Mouse (Mus musculus) Patski (cell line): ENCODE data around the gene Ccdc62. TPM values are rescaled to one million over a fixed set of nuclear protein-coding genes. Genes with fewer than 3 reads are reported as not detected.

Source experiments
- ATAC-seq: fragments of 100-300 bp; one replicate; pipeline ENCODE4 v1.8.0; 2021
- CTCF ChIA-PET: fragments of 350-600 bp; sonication (Branson Sonifier 250); formaldehyde crosslinking; loops from one replicate; lab custom pipeline; 2022; ENCODE audit warnings: inconsistent platforms; lab: Charles Lee
- POLR2A ChIA-PET: fragments of 350-600 bp; sonication (Branson Sonifier 250); formaldehyde crosslinking; loops from one replicate; lab custom pipeline; 2022; ENCODE audit warnings: antibody characterized with exemption, inconsistent platforms; lab: Charles Lee
- DNase-seq: peaks from one replicate; pipeline ENCODE4 v3.0.0-alpha.2; 2011; ENCODE audit warnings: low read depth, low spot score
- H3K27me3 ChIP-seq: fragments of 371-371 bp; one replicate; pipeline ENCODE4 v1.5.1; 2021
- CTCF ChIP-seq: fragments of 100-300 bp; IDR thresholded peaks from one replicate; pipeline ENCODE4 v1.5.1; 2021
- in situ Hi-C: fragments of 300-500 bp; cut with MboI; formaldehyde crosslinking; loops from 3 replicates; pipeline ENCODE4 v1.11.1; 2018; ENCODE audit warnings: low pct_unique_long_range_greater_than_20kb, mixed read lengths
- polyA plus RNA-seq: library from polyadenylated mRNA; unstranded; gene quantifications from one replicate; pipeline ENCODE4 v1.2.3, GENCODE M21; 2021

Ccdc62 gene
- polyA plus RNA-seq, 1 experiment from 2014 or later: 6.7 TPM

GRCm38 (mm10) chr5:123933556-123933955 lies 3.1 kb downstream of the Ccdc62 start:
- ChIA-PET CTCF (interaction anchor here (0.9 to 1.0 kb wide), 2 partner anchors 23 to 151 kb away, joined by 3 read pairs; no protein-coding TSS in a partner anchor), POLR2A (no interaction called here)
- no peaks in the 10 kb centered on the region for H3K27me3 ChIP-seq
- in situ Hi-C loops: no loop called here
- no peak for ATAC-seq
- no peak for TF ChIP-seq CTCF
- DNase-seq: no peak

GRCm38 (mm10) chr5:123933957-123934591 lies 3.6 kb downstream of the Ccdc62 start:
- POLR2A ChIA-PET: no interaction called here
- ATAC-seq (no peak), DNase-seq (no peak)
- in situ Hi-C loops: no loop called here
- CTCF ChIA-PET: interaction anchor here (1.0 kb wide), 1 partner anchor 151 kb away, joined by 3 read pairs; no protein-coding TSS in a partner anchor
- no peaks in the 10 kb centered on the region for H3K27me3 ChIP-seq
- TF ChIP-seq CTCF: peak; percentile 47

- ATAC-seq (no peak), DNase-seq (no peak)
- POLR2A ChIA-PET: no interaction called here
- CTCF ChIA-PET: interaction anchor here (1.0 to 2.3 kb wide), 2 partner anchors 8 to 20 kb away, joined by 3 to 5 read pairs; partner anchors contain the start of gene Gm43518
- TF ChIP-seq CTCF: no peak
- no peaks in the 10 kb centered on the region for H3K27me3 ChIP-seq
- in situ Hi-C loops: no loop called here
Observed at GRCm38 (mm10) chr5:123935931-123936330, 5.5 kb downstream of the Ccdc62 start.

- DNase-seq (no peak), ATAC-seq (no peak)
- ChIA-PET POLR2A (no interaction called here), CTCF (interaction anchor here (1.0 to 2.7 kb wide), 2 partner anchors 10 to 54 kb away, joined by 3 to 14 read pairs; no protein-coding TSS in a partner anchor)
- no peak for TF ChIP-seq CTCF
- in situ Hi-C loops: no loop called here
- H3K27me3 ChIP-seq: no peaks in the 10 kb centered on the region
Observed at GRCm38 (mm10) chr5:123938479-123938878, 8.0 kb downstream of the Ccdc62 start.

- POLR2A ChIA-PET: no interaction called here
- ATAC-seq (no peak), DNase-seq (no peak)
- TF ChIP-seq CTCF: no peak
- CTCF ChIA-PET: interaction anchor here (0.9 to 2.7 kb wide), 3 partner anchors 46 to 54 kb away, joined by 3 to 19 read pairs (median 4); no protein-coding TSS in a partner anchor
- no peaks in the 10 kb centered on the region for H3K27me3 ChIP-seq
- in situ Hi-C loops: no loop called here
Observed at GRCm38 (mm10) chr5:123946546-123946945, 16.1 kb downstream of the Ccdc62 start.

- DNase-seq (peak; percentile 39), ATAC-seq (no peak)
- peak; percentile 68 for TF ChIP-seq CTCF
- H3K27me3 ChIP-seq: no peaks in the 10 kb centered on the region
- POLR2A ChIA-PET: no interaction called here
- CTCF ChIA-PET: interaction anchor here (0.9 to 2.7 kb wide), 3 partner anchors 46 to 53 kb away, joined by 3 to 19 read pairs (median 4); no protein-coding TSS in a partner anchor
- in situ Hi-C loops: no loop called here
Observed at GRCm38 (mm10) chr5:123947041-123947761, 16.7 kb downstream of the Ccdc62 start.

GRCm38 (mm10) chr5:123952365-123953045 lies 22.0 kb downstream of the Ccdc62 start:
- H3K27me3 ChIP-seq: no peaks in the 10 kb centered on the region
- ChIA-PET POLR2A (no interaction called here), CTCF (no interaction called here)
- in situ Hi-C loops: loop anchor here (5.0 to 25.0 kb wide), 2 partner anchors 40 to 135 kb away; partner anchors contain the start of gene Abcb9
- no peak for TF ChIP-seq CTCF
- DNase-seq: no peak
- ATAC-seq: no peak

GRCm38 (mm10) chr5:123957213-123957612 lies 26.7 kb downstream of the Ccdc62 start:
- in situ Hi-C loops: loop anchor here (25.0 kb wide), 1 partner anchor 130 kb away; the partner anchor contains the start of gene Abcb9
- ChIA-PET POLR2A (no interaction called here), CTCF (interaction anchor here (1.2 to 1.6 kb wide), 3 partner anchors 9 to 24 kb away, joined by 3 to 5 read pairs (median 3); no protein-coding TSS in a partner anchor)

GRCm38 (mm10) chr5:123959018-123959417 lies 28.5 kb downstream of the Ccdc62 start:
- CTCF ChIA-PET: no interaction called here
- no peak for TF ChIP-seq CTCF
- in situ Hi-C loops: loop anchor here (25.0 kb wide), 1 partner anchor 128 kb away; the partner anchor contains the start of gene Abcb9
- POLR2A ChIA-PET: no interaction called here
- H3K27me3 ChIP-seq: no peaks in the 10 kb centered on the region
- ATAC-seq: no peak
- no peak for DNase-seq

More at GRCm38 (mm10) chr5:123957213-123957612, 26.7 kb downstream of the Ccdc62 start:
- DNase-seq (no peak), ATAC-seq (no peak)
- no peak for TF ChIP-seq CTCF
- H3K27me3 ChIP-seq: no peaks in the 10 kb centered on the region

- CTCF ChIA-PET: no interaction called here
- DNase-seq: no peak
- in situ Hi-C loops: loop anchor here (25.0 kb wide), 1 partner anchor 127 kb away; the partner anchor contains the start of gene Abcb9
Observed at GRCm38 (mm10) chr5:123960129-123960528, 29.6 kb downstream of the Ccdc62 start.

More at GRCm38 (mm10) chr5:123960129-123960528, 29.6 kb downstream of the Ccdc62 start:
- POLR2A ChIA-PET: no interaction called here
- TF ChIP-seq CTCF: no peak
- no peaks in the 10 kb centered on the region for H3K27me3 ChIP-seq
- ATAC-seq: no peak
